Mouse (Mus musculus) neutrophil, adult 83 days (primary cell): ENCODE results near the gene Dexi. TPM values are rescaled to one million over a fixed set of nuclear protein-coding genes. Genes with fewer than 3 reads are reported as not detected.

Experiments used
- total RNA-seq, 2 experiments: library from RNA; stranded (reverse); gene quantifications; one replicate each; pipeline ENCODE4 v1.2.4; 2023

Dexi gene
- total RNA-seq, result 1 to 10 TPM; 3.6 to 5.0 TPM

GRCm38 (mm10) chr16:10542698-10543365 lies at the start of gene Dexi:
Dexi (minus strand) TSS chr16:10543054.

GRCm38 (mm10) chr16:10544995-10545622 lies 2.3 kb upstream of the Dexi start, which contains the start of gene Clec16a:
Clec16a (plus strand) TSS chr16:10545339.

GRCm38 (mm10) chr16:10479857-10480256 lies 63.0 kb downstream of the Dexi start, which contains the start of gene Ciita:
Ciita (plus strand) TSS chr16:10480059.

Other genes starting within 250 kb of the Dexi start
- under 1 TPM in 1 of 2 experiments, not detected in 1; 0.09 TPM for gene Emp2, start 229.1 kb downstream of the Dexi start, total RNA-seq
- gene Tekt5, start 147.6 kb downstream of the Dexi start, total RNA-seq, result not detected
- gene Nubp1, start 131.1 kb downstream of the Dexi start, total RNA-seq, result 10 to 100 TPM; 18.9 to 20.3 TPM
- gene Tvp23a, start 95.7 kb downstream of the Dexi start, total RNA-seq, result not detected
- 1 to 10 TPM; 4.2 to 5.7 TPM for gene Ciita, start 63.0 kb downstream of the Dexi start, total RNA-seq
- gene Clec16a, start 2.3 kb upstream of the Dexi start, total RNA-seq, result 10 to 100 TPM; 31.0 to 32.0 TPM
- 1 to 10 TPM; 2.5 to 2.7 TPM for gene Socs1, start 242.5 kb upstream of the Dexi start, total RNA-seq
- gene Tnp2, start 245.6 kb upstream of the Dexi start, total RNA-seq, result not detected
- gene Prm3, start 247.9 kb upstream of the Dexi start, total RNA-seq, result not detected